Mouse (Mus musculus) bone marrow macrophage, adult 2 months (primary cell): ENCODE measurements around the gene Astn1.

Source experiments
- CTCF ChIP-seq: IDR thresholded peaks from 2 replicates; pipeline ENCODE4 v1.5.1; 2012; ENCODE audit warnings: low read depth, mild to moderate bottlenecking, low read length, moderate library complexity
- POLR2A ChIP-seq: IDR thresholded peaks from 2 replicates; pipeline ENCODE4 v1.6.1; 2012; ENCODE audit warnings: mild to moderate bottlenecking, low read depth, low read length, borderline replicate concordance

- TF ChIP-seq POLR2A (no peak), CTCF (no peak)
Measured at GRCm38 (mm10) chr1:158452675-158453074, 90.6 kb downstream of the Astn1 start.
